Mouse (Mus musculus): ENCODE measurements around the gene Gm45623.

Gene Gm45623

DNA sequence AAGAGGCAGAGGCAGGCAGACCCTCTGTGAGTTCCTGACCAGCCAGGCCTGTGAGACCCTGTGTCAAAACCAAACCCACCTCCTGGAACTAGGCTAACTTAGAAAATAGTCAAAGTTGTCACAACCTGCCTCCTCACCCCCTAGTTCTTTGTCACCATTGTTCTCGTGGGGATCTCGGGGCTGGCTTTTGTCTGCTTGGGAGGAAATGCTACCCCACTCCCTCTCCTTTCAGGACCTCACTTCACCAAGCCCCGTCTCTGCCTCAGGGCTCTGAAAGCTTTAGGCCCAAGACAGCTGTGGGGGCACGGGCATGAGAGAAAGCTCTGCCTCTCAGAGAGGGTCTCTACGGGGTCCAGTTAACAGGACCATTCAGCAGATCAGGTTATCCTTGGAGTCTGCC lies 1.9 kb downstream of the Gm45623 start:
- DNase-seq: peak; percentile 58

DNA sequence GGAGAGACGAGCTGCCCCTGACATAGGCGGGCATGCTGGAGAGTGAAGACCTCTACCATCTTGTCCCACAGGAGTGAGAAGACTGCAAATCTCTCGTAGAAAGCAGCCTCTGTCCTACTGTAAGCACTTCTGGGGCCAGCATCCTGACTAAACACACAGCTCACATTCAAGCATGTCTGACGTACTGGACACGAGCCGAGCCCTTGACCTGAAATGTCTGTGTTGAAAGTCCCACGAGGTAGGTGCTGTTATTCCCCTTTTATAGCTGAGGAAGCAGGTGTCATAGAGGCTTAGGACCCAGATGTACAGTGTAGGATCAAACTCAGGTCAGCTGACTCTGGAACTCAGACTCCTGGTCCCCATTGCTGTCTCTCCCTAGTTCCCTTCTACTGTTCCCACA lies 4.2 kb downstream of the Gm45623 start:
- peak; percentile 50 for DNase-seq

DNA sequence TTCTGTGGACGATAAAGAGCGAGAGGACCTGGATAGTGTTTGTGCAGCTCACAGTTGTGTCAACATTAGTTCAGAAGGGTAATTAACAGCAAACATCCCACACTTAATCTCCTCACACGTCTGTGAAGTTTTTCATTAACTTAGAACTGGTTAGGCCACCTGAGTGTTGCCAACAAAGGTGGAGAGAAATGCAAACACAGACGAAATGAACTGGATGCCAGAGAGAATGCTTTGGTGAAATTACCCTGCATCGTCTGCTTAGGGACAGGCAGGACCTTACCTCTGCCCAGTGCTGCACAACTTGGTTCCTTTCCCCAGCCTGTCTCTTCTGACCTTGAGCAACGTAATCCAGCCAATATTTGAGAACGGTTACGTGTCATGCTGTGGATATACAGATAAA lies 6.1 kb downstream of the Gm45623 start:
- no peak for DNase-seq

DNA sequence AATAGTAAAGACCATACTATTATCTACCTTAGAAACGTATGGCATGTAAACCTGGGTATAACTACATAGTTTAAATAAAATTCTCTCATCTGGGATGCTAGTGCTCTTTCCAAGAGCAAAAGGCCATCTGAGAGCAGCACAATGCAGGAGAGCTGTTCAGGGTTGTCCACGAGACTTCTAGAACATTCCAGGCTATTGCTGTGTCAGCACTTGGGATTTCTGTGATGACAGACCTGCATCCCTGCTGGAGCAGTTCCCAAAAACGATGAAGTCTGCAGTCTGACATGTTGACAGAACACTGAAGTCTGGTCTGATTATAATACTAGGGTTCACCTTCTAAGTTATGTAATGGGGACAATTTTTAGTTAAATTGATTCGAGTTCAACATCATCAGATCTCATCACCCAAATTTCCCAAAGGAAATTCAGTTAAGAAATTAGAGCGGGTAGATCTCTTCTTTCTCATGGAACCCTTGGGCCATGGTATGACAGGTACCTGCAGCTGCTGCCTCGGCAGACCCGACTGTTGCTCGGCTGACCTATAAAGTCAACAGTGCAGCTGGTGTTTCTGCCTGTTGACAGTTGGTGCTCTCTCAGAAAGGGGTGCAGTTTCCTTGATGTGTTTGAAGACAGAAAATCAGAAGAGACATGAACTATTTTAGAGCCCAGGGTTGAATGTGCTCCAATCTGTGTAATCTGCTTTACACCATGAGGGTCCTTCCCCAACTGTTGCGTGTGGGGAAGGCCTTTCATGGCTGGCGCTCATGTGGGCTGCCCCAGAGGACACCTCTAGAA lies 6.7 kb downstream of the Gm45623 start:
- peak; percentile 64 for DNase-seq

GRCm38 (mm10) chr13:56742325-56742901 lies 11.2 kb downstream of the Gm45623 start:
- DNase-seq: no peak

GRCm38 (mm10) chr13:56741691-56742090 lies 11.9 kb downstream of the Gm45623 start:
- no peak for DNase-seq

GRCm38 (mm10) chr13:56740496-56740895 lies 13.1 kb downstream of the Gm45623 start:
- no peak for DNase-seq

DNA sequence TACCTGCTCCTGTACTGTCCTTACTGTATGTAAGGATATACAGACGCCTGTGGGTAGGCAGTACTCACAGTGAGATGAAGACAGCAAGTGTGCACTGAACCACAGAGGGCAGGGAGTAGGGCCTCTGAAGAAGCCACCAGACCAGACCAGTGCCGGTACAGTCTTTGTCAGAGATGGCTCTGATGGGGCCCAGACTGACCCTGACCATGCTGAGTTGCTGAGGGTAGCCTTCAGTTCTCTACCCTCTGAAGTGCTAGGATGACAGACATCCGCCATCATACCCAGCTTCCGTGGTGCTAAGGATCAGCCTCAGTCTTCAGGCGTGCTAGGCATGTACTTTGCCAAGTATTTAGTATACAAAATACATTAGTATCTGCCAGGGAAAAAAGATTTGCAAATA lies 14.1 kb downstream of the Gm45623 start:
- DNase-seq: no peak

DNA sequence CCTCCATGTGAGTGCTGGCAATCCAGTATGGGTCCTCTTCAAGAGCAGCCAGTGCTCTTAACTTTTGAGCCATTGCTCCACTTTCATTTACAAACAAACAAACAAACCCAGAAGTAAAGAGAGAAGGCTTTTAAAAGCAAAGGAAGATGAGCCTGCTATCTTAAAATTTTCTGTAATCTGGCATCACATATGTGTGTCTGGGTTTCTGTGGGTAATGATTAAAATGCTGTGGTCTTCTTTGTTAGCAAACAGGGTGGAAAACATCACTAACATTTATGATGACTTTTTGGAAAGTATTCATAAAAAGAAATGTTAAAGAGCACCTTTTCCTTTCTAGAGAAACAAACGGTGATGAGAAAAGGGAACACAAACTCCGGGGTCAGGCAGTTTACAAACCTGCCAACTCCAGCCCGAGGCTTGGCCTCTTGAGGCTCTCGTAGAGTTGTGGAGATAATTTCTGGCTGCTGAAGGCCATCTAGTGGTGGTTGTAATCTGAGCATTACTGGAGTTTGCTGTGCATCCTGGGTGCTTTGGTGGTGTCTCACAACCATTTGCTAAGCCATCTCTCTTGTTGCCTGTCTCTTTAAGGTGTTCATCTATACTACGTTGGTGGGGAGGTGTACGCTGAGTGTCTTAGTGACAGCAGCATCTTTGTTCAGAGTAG lies 18.3 kb downstream of the Gm45623 start:
- DNase-seq: peak; percentile 59

DNA sequence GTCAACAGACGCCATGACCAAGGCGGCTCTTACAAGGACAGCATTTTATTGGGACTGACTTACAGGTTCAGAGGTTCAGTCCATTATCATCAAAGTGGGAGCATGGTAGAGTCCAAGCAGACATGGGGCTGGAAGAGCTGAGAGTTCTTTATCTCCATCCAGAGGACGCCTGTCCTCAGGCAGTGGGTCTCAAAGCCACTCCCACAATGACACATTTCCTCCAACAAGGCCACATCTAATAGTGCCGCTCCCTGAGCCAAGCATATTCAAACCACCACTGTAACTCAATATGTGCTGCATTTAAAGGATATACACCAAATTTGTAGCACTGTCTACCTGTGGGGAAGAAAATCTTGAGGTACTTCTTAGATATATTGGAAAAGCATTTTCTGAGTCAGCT lies 19.0 kb downstream of the Gm45623 start:
- DNase-seq: no peak

DNA sequence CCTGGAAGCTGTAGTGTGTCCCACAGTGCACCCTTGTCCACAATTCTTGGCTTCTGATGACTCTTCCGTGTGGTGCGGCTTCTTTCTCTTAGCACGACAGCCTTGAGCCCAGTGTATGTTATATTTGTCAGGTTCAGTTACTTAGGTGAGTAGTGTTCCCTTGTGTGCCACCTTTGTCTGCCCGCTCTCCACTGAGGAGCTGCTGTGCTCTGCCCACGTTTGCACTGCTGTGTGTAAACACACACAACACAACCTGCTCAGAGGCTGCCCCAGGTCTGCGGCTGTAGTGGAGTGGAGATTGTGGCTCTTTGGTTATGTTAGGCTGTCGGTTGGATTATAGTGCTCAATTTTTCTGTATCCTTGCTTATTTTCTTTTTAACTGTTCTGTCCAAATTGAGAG lies 24.6 kb downstream of the Gm45623 start:
- no peak for DNase-seq

GRCm38 (mm10) chr13:56726551-56726950 lies 27.1 kb downstream of the Gm45623 start:
- DNase-seq: no peak

DNA sequence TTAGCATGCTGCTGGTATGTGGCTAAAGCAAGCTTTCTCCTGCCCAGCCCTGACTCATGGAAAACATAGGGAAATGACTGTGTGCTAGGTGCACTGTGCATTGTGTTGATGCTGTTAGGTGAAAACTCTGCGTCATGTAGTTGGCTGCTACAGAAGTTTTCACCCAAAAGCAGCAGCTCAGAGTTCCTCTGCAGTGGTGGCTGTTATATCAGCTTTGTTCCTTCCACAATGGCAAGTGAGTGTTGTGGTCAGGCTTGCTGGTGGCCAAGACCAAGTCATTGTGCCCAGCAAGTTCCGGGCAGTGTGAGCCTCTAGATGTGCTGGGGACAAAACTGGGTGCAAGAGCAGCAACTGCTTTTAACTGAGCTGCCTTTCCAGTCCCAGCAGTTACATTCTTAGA lies 41.4 kb downstream of the Gm45623 start:
- no peak for DNase-seq

- DNase-seq: no peak
These were observed 43.0 kb downstream of the Gm45623 start for GRCm38 (mm10) chr13:56710620-56711019.

GRCm38 (mm10) chr13:56707606-56708005 lies 46.0 kb downstream of the Gm45623 start:
- no peak for DNase-seq

GRCm38 (mm10) chr13:56707111-56707510 lies 46.5 kb downstream of the Gm45623 start:
- DNase-seq: no peak

DNA sequence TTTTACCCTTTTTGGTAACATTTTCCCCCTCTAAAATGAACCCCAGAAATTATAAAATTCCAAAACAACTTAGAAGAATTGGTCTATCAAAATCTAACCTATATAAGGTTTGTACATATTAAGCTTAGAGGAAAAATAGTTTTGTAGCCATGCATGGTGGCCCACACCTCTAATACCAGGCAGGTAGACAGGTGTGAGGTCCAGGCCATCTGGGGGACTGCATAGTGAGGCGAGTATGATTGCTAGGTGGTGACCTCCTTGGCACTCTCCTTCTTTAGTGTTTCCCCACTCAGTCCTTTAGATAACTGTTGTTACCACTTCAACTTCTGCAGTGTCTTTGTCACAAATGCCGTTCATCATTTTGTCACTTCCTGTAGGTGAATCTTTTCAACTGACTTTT lies 49.0 kb downstream of the Gm45623 start:
- no peak for DNase-seq

DNA sequence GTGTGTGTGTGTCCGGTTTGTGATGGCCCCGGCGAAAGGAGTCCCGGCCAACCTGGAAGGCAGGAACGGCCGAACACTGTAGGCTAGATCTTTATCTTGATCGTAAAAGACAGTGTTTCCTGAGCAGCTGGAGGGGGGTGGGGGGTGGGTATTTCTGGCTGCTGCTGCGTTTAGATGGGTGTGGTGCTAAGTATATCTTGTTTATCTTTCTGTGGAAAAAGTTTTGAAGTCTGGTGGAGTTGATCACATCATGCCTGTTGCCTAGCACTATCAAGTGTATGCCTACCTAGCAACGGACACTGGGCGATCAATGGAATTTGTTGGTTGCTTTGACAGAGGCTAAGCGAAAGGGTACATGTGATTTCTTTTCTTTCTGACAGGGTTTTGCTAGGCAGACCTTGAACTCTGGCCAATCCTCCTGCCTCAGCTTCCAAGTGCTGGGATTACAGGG lies 49.7 kb downstream of the Gm45623 start:
- DNase-seq: no peak

- peak; percentile 75 for DNase-seq
These were observed 50.3 kb downstream of the Gm45623 start for GRCm38 (mm10) chr13:56703222-56703870.

GRCm38 (mm10) chr13:56702469-56703221 lies 51.0 kb downstream of the Gm45623 start, which contains the start of gene Smad5:
TSS of gene Smad5 (plus strand) at chr13:56703010.
- DNase-seq: peak; percentile 77
